Mouse (Mus musculus) left cerebral cortex, adult 2 months (tissue): Measurements from ENCODE around the gene Arhgef3. TPM values are rescaled to one million over a fixed set of nuclear protein-coding genes. Genes with fewer than 3 reads are reported as not detected.
"Not testable (repeated sequence)": the region's sequence is repeated elsewhere in the genome, so short reads cannot be mapped to it uniquely, and the experiment has no call there.

ENCODE experiments used
- DNase-seq, 2 experiments: peaks; one replicate each; pipeline ENCODE4 v3.0.0; 2021 to 2022; ENCODE audit warnings: low spot score in 2 of 2, mixed read lengths in 1 of 2; ENCODE audit errors: extremely low spot score in 1 of 2
- H3K27ac ChIP-seq: fragments of 200-600 bp; 2 replicates; pipeline ENCODE4 v1.8.1; 2022
- H3K4me3 ChIP-seq: fragments of 200-600 bp; 2 replicates; pipeline ENCODE4 v1.8.1; 2022
- CTCF ChIP-seq: fragments of 200-600 bp; IDR thresholded peaks from 2 replicates; pipeline ENCODE4 v1.8.1; 2022; ENCODE audit warnings: antibody characterized with exemption, mild to moderate bottlenecking, moderate library complexity
- intact Hi-C: fragments of 180-260 bp; cut with DNase I; formaldehyde crosslinking; loops from one replicate; pipeline ENCODE4 v1.15.1; 2025
- total RNA-seq, 2 experiments: library from RNA; stranded (reverse); gene quantifications; 2 replicates each; pipeline ENCODE4 v1.2.3; 2021

Arhgef3 gene
- total RNA-seq, 2 experiments from 2014 or later: 62.0 to 75.0 TPM

DNA sequence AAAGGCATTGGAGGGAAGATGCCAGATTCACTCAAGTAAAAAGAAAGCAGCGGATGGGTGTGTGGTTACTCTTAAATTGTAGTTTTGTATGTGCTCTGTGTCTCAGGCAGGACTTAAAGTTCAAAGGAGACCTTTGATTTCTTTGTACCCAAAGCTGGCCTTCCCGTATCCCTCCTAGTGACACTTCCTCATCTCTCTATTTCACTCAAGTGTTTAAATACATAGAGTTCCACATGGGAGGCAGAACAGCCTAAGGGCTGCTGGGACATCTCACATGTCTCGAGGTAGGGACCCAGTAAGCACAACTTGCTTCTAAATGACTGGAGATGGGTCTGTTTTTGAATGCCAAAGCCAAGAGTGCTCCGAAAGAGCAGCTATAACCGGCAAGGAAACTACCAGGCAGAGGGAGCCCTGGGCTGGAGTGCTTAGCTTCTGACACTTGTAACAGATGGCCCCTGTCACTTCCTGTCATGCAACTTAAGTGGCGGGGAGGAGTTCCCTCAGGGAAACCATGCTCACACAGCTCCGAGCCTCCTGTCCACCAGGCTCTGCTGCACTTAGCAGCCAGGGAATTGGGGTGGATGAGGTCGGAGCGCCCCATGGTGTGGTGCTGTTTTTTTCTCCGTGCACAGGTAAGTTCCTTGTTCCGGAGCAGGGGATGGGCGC, 123.0 kb downstream of the Arhgef3 start:
- intact Hi-C loops: no loop called here
- Histone ChIP-seq H3K27ac (no peak overlapping the region), H3K4me3 (no peak overlapping the region)
- TF ChIP-seq CTCF: no peak
- no peak for DNase-seq

DNA sequence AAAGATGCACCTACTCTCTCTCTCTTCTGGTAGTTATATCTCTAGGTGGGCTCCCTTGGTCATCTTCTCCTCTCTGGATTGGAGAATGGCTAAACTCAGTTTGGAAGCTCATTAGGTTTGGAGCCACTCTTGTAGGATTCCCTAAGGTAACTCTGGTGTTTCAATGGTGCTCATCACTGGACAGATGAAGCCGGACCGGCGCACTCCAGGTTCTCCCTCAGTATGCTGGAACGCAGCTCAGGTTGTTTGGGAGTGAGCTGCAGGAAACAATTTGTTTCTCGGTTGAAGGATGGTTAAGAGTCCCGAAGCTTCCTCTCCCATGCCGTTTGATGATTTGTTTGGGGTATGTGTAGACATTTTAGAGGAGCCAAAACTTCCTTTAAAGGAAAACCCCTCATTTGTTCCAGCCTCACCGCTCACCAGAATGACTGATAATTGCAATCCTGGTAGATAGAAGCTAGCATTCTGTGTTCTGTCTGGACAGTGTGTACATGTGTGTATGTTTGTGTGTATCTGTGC, 124.0 kb downstream of the Arhgef3 start:
- intact Hi-C loops: no loop called here
- DNase-seq: no peak
- Histone ChIP-seq H3K4me3 (no peak overlapping the region), H3K27ac (no peak overlapping the region)
- TF ChIP-seq CTCF: no peak

DNA sequence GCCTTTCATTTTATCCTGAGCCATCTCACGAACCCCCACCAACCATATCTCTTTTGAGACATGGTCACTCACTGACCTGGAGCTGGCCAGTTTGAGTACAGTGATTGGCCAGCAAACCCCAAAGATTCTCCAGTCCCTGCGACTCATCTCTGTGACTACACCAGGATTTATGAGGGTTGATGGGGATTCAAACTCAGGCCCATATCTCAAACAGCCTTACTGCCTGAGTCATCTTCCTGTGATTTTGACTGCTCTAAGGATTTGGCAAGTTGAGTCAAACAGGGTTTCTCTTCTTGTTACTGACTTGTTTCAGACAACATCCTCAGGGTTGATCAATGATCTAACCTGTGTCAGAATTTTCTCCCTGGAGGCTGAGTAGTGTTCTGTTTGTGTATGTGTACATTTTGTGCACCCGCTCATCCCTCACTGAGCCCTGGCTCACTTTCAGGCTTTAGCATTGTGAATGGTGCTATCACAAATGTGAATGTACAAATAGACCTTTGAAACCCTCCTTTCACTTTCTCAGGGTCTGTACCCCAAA, 124.9 kb downstream of the Arhgef3 start:
- Histone ChIP-seq H3K27ac (no peak overlapping the region), H3K4me3 (no peak overlapping the region)
- intact Hi-C loops: no loop called here
- DNase-seq: no peak
- TF ChIP-seq CTCF: no peak

DNA sequence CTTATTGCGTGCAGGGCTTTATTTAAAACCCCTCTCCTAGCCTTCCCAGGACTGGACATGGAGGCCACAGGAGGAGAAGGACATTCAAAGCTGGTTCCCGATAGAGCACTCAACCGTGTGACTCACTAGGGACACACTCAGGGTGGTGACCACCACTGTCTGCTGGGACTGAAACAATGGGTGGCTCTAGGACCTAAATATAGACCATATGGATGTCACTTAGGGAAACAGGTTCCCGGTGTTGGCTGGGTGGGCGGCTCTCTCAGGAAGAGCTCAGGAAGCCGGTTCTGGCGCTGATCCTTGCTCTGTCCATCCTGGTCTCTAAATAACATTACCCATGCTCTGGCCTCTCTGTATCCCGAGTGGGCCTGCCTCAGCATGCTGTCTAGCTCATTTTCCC, 127.6 kb downstream of the Arhgef3 start:
- TF ChIP-seq CTCF: no peak
- intact Hi-C loops: no loop called here
- Histone ChIP-seq H3K4me3 (no peak overlapping the region), H3K27ac (no peak overlapping the region)
- no peak for DNase-seq

DNA sequence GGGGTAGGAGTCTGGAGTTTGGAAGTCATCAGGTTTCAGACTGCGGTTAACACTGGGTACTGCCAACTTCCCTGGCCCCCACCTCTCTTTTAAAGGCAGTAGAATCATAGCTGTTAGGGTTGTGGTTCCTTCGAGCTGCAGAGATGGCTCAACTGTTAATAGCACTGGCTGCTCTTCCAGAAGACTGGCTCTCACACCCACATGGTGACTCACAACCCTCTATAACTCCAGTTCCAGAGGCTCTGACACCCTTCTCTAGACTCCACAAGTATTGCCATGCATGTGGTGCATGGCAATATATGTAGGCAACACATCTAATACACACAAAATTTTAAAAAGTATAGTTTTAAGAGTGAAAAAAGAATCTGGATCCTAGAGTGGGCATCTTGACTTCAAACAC, 128.1 kb downstream of the Arhgef3 start:
- DNase-seq: no peak
- intact Hi-C loops: no loop called here
- TF ChIP-seq CTCF: no peak
- H3K4me3 ChIP-seq: no peak overlapping the region
- H3K27ac ChIP-seq: no peak overlapping the region

DNA sequence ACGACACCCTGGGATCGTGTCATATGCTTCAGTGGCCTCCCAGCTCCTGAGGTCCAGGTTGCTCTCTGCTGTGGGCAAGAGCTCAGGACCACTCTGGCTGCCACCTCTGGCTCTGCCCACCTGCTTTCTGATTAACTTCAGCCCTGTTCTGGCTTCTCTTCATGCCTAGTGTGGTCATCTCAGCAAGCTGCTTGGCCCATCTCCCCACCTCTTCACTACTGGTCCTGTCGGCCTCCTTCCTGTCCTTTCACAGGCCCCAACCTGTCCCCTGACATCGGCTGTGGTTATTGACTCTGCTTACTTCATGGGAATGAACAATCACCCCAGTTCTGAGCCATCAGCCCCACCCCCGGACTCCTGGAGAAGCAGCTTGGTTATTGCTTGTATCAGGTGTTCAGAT, 128.9 kb downstream of the Arhgef3 start:
- Histone ChIP-seq H3K27ac (no peak overlapping the region), H3K4me3 (no peak overlapping the region)
- no peak for TF ChIP-seq CTCF
- intact Hi-C loops: no loop called here
- DNase-seq: no peak

DNA sequence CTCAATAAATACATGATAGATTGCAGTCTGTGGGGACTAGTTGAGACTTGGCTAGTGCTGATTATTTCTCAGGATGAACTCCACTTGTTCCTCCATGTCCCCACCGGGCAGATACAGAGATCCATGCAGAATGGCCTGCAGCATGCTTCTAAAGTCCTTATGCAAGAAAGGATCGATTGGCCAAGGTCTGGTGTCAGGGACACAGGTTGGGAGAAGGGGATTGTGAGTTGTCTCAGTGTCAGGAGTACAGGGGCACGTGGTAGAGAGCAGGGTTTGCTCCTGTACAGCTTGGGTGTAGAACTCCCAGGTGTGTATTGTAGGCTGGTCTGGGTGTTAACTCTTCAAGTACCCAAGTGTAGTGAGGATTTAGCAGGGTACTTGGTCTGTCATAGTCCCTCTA, 130.2 kb downstream of the Arhgef3 start:
- Histone ChIP-seq H3K27ac (no peak overlapping the region), H3K4me3 (no peak overlapping the region)
- TF ChIP-seq CTCF: no peak
- no peak for DNase-seq
- intact Hi-C loops: no loop called here

DNA sequence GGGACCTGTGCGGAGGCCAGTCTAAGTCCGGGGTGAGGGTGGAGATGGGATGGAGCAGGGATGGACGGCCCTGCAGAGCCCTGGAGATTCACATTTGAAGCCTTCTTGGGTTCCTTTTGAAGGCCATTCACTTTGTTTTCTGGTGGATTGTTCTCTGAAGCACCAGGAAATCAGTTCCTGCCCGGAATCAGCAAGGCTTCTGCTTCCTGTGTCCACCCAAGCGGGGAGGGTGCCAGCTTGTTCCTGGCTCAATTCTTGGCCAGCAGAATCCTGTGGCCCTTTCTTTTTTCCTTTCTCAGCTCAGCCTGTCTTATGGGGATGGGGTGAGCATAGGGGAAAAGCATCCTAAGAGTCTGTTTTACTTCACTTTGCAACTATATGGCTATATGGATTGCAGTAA, 131.7 kb downstream of the Arhgef3 start:
- H3K27ac ChIP-seq: no peak overlapping the region
- intact Hi-C loops: no loop called here
- DNase-seq: no peak
- H3K4me3 ChIP-seq: no peak overlapping the region
- no peak for TF ChIP-seq CTCF

DNA sequence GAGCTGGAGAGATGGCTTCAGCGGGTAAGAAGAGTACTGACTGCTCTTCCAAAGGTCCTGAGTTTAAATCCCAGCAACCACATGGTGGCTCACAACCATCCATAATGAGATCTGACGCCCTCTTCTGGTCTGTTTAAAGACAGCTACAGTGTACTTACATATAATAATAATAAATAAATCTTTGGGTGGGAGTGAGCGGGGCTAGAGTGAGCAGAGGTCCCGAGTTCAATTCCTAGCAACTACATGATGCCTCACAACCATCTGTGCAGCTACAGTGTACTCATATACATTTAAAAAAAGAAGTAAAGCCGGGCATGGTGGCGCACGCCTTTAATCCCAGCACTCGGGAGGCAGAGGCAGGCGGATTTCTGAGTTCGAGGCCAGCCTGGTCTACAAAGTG, 132.2 kb downstream of the Arhgef3 start:
- H3K4me3 ChIP-seq, DNase-seq, intact Hi-C loops, H3K27ac ChIP-seq: not testable (repeated sequence)

DNA sequence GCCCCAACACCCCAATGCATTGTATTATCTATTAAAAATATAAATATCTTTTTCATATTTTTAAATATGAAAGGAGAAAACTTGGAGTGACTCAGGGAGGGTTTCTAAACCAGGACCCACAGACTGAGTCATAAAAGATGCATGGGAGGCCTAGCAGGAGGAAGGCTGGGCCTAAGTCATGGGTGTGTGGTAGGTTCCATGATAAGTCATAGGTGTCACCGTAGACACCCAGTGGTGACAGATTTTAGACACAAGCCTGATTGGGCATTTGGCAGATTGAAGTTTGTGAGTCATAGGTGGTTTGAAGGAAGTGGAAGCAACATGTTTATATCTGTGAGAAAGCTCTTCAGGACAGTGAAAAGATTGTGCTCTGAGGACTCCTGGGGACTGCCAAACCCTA, 134.4 kb downstream of the Arhgef3 start:
- TF ChIP-seq CTCF: no peak
- Histone ChIP-seq H3K27ac (no peak overlapping the region), H3K4me3 (no peak overlapping the region)
- intact Hi-C loops: no loop called here
- no peak for DNase-seq

DNA sequence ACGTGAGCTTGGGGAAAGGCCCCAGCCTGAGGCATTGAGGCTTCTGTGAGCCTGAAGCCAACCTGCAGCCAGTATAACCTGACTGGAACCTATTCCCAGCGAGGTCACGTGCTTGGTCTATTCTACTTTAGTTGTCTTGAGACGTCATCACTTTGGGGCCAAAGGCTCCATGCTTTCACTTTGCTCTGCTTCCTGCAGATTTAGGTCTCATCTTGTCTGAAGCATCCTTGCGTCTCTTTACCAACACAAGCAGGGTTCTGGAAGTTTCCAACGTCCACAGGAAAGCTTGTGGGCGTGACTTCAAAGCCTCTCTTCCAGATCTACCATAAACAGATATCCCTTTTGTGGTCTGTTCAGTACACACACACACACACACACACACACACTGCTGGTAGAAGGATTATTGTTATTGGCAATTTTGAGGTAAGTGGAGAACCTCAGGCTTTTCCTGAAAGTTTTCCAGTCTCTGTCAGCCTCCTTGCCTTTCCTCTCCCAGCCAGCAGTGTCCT, 135.6 kb downstream of the Arhgef3 start:
- TF ChIP-seq CTCF: no peak
- intact Hi-C loops: no loop called here
- DNase-seq: no peak
- no peak overlapping the region for H3K27ac ChIP-seq
- no peak overlapping the region for H3K4me3 ChIP-seq

DNA sequence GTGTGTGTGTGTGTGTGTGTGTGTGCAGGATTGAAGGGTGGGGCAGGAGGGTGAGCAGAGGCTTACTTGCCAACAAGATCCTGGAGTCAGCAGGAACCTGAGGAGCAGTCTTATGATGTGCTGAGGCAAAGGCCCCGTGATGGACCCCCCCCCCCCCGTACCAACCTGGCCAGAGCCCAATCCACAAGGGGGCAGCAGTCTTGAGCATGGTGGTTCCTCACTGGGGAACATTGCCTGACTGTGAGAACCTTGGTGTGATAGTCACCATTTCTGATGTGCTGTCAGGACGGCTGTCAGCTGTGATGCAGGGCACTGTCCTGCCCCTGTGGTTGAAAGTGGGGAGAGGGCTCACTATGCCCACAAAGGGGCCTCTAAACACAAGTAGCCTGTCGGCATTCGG, 138.7 kb downstream of the Arhgef3 start:
- no peak overlapping the region for H3K4me3 ChIP-seq
- TF ChIP-seq CTCF: no peak; the same call in 1 of the 2 replicates
- no peak overlapping the region for H3K27ac ChIP-seq
- intact Hi-C loops: no loop called here
- no peak for DNase-seq

DNA sequence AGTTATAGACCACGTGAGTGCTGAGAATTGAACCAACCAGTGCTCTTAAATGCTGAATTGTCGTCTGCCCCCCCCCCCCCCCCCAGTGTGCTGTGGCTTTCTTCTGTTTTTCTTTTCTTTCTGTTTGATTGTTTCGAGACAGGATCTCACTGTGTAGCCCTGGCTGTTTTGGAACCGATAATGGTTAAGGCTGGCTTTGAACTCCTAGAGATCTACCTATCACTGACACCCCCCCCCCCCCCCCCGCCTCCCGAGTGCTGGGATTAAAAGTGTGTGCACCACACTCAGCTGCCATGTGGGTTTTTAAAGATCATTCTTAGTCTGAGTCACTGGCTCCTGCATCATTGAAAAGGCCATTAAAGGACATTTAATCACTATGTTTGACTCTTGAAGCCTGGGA, 147.7 kb downstream of the Arhgef3 start:
- no peak for TF ChIP-seq CTCF
- DNase-seq: no peak
- intact Hi-C loops: loop anchor here (10.0 kb wide), 1 partner anchor 162 kb away; the partner anchor contains the start of gene Fam208a

More for the DNA sequence above, 147.7 kb downstream of the Arhgef3 start:
- H3K27ac ChIP-seq: no peak overlapping the region
- H3K4me3 ChIP-seq: no peak overlapping the region
